Mouse (Mus musculus) bone marrow, adult 2 months (tissue): Measurements from ENCODE around the gene Sh3pxd2b. TPM values are rescaled to one million over a fixed set of nuclear protein-coding genes. Genes with fewer than 3 reads are reported as not detected.

Experiments
- H3K27ac ChIP-seq: fragments of 200-500 bp; 2 replicates; pipeline ENCODE4 v1.5.1; 2012; ENCODE audit warnings: low read depth, mild to moderate bottlenecking, control low read depth, inconsistent platforms, low read length; ENCODE audit not compliant: control insufficient read depth, poor library complexity, insufficient read depth
- H3K4me1 ChIP-seq: fragments of 200-500 bp; 2 replicates; pipeline ENCODE4 v1.6.1; 2011; ENCODE audit warnings: low read length; ENCODE audit not compliant: control insufficient read depth, insufficient read depth
- H3K4me3 ChIP-seq: fragments of 200-500 bp; replicated peaks from 2 replicates; pipeline ENCODE3; 2011; ENCODE audit warnings: mild to moderate bottlenecking, low read depth, low read length, control low read depth; ENCODE audit not compliant: control insufficient read depth
- CTCF ChIP-seq: fragments of 200-500 bp; IDR thresholded peaks from 2 replicates; pipeline ENCODE4 v1.5.1; 2011; ENCODE audit warnings: low read length, control low read depth; ENCODE audit not compliant: control insufficient read depth, insufficient read depth
- POLR2A ChIP-seq: fragments of 200-500 bp; IDR thresholded peaks from 2 replicates; pipeline ENCODE4 v1.6.1; 2011; ENCODE audit warnings: low read depth, mild to moderate bottlenecking, control low read depth, low read length, borderline replicate concordance; ENCODE audit not compliant: control insufficient read depth
- WGBS: fragments of 180-500 bp; shearing (Covaris S2); methylation state at CpG from one replicate; pipeline ENCODE4 v1.1.7; 2018; 5-methylcytosine and 5-hydroxymethylcytosine counted together
- polyA plus RNA-seq: library from polyadenylated mRNA; stranded (reverse); fragments of >200 nt; gene quantifications from 2 replicates; pipeline ENCODE4 v1.2.4, GENCODE M21; 2011; ENCODE audit warnings: low replicate concordance; ENCODE audit not compliant: missing spikeins, insufficient read depth, insufficient read length

Gene Sh3pxd2b
- polyA plus RNA-seq, 1 experiment: 1.7 TPM

DNA sequence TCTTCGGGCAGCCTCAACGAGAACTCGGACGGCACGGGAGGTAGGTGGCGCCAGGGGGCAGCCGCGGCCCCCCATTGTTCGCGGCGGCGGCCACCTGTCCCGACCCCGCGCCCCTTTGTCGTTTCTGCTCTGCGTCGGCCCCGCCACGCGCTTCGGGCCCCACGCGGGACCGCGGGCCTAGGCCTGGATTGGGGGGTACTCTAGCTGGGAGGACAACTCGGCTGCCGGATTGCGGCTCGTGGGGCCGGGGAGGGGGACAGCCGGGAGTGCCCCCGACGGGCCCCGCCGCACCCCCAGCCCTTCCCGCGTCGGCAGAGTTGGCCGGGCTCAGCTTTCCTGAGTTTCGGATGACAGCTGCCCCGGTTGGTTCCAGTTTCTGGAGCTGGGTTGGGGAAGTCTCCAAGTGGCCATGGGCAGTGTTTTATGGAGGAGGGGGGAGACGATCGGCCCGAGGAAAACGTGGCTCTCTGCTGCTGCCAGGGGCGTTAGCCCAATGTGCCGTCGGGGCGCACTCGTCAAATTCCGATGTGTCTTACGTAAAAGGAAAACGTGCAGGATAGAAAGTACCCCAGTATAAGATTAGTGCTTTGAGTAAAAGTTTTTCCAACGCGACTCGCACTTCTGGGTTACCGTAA is 108.0 kb downstream of the Sh3pxd2b start:
- no peaks in the 10 kb centered on the region; the same call in 1 of the 2 replicates for H3K4me1 ChIP-seq
- TF ChIP-seq CTCF (no peak), POLR2A (no peak)
- 1% methylated on average over 55 of the region's 58 CpGs for WGBS
- H3K27ac ChIP-seq: peak overlapping the region; percentile 67; the same call in 1 of the 2 replicates
- peak overlapping the region; percentile 65 for H3K4me3 ChIP-seq

DNA sequence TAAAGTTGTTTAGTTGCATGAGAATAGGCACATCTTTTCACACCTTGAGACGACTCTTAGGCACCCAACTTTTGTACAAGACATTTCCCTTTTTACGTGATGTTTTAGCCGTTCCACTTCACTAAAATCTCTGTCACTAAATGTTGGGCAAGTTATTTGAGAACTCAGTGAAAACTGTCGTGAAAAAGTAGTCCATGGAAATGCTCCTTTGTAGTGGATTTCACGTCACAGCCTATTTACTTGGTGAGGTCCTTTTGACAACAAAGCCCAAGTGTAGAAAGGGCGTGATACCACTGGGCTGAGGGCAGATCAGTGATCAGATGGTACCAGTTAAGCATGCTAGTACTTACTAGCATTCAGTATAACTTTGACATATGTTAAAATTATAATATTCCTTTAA is 108.7 kb downstream of the Sh3pxd2b start:
- TF ChIP-seq CTCF (no peak), POLR2A (no peak)
- WGBS: 27% methylated on average over 6 of the region's 6 CpGs
- Histone ChIP-seq H3K4me3 (no peak overlapping the region), H3K27ac (no peak overlapping the region), H3K4me1 (no peaks in the 10 kb centered on the region; the same call in 1 of the 2 replicates)

DNA sequence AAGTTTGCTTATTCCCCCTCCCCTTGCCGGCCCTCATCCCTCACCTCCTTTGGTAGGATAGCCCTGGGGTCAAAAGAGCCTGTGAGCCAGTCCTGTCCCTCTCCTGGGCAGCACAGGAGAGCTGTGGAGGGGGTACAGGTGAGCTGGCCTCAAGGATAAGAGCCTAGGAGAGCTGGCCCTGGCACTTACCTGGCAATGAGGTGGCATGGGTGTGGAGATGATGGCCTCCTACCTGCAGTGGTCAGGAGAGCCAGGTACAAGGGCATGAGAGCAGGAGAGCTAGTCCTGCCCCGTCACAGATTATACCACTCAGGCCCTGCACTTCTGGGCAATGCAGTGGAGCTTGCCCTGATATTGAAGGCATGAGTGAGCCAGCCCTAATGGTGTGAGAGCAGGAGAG is 116.7 kb downstream of the Sh3pxd2b start:
- TF ChIP-seq CTCF (no peak), POLR2A (no peak)
- no peaks in the 10 kb centered on the region for H3K4me1 ChIP-seq
- H3K27ac ChIP-seq: no peak overlapping the region
- no peak overlapping the region for H3K4me3 ChIP-seq
- 70% methylated on average over 2 of the region's 2 CpGs for WGBS

DNA sequence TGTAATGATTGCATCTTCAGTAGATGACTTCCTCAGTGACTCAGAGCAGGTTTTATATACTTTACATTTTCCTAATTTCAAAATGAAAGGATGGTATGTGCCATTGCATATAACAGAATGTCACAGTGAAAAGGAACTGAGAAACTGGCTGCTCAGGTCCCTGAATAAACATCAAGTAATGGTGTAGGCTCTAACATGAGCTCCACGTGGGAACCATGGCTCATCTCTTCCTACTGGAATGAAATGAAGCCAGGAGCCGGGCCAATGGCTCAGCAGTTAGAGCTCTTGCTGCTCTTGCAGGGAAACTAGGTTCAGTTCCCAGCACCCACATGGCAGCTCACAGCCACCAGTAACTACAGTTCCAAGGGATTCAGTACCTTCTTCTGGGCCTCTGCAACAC is 124.3 kb downstream of the Sh3pxd2b start:
- H3K4me1 ChIP-seq: no peaks in the 10 kb centered on the region
- no peak overlapping the region for H3K4me3 ChIP-seq
- no peak for TF ChIP-seq CTCF
- no peak for TF ChIP-seq POLR2A
- 79% methylated on average over 2 of the region's 2 CpGs for WGBS
- H3K27ac ChIP-seq: no peak overlapping the region

DNA sequence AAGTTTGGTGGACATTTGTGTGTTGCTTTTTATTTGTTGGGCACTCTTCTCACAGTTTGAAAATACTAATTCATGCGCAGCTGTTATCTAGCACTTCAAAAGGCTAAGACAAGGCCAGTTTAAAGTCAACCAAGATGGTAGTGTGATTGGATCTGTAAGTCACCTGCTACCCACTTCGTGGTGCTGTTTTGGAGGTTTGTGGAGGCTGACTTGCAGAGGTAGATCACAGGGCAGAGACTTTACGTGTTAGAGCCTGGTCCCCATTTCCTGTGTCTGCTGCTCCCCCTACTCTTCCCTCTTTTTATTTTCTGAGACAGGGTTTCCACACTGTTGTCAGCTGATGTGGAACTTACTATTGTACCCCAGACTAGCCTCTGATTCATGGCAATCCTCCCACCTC is 127.1 kb downstream of the Sh3pxd2b start:
- Histone ChIP-seq H3K4me1 (no peaks in the 10 kb centered on the region), H3K4me3 (no peak overlapping the region), H3K27ac (no peak overlapping the region)
- TF ChIP-seq POLR2A (no peak), CTCF (no peak)
- WGBS: 62% methylated on average over 3 of the region's 3 CpGs

DNA sequence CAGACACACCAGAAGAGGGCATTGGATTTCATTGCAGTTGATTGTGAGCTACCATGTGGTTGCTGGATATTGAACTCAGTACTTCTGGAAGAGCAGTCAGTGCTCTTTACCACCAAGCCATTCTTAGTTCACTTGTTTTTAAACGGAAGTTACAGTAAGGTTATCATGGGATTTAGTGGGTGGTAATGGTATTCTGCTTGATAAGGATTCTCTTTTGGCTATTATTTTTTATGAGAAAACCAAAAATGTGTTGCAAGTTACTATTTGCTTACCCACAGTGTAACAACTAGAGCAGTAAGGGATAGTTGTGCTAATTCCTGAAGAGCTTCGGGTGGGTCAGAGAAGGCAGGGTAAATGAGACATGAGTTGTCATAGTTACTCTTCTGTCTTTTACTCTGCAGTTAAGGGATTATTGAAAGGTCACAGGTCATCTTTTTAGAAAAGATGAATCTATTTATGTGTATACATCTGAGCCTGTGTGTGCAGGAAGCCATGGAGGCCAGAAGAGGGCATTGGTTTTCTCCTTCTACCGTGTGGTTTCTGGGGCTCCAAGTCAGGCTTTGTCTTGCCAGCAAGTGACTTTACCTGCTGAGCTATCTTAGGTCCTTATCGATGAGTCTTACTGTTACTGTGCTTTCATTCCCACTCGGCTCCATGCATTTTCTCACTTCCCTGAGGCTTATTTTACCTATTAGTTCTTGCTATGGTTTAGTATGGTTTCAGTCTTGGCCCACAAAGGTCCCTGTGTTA is 128.0 kb downstream of the Sh3pxd2b start:
- H3K27ac ChIP-seq: no peak overlapping the region
- WGBS: 75% methylated on average over 5 of the region's 5 CpGs

More for the DNA sequence above, 128.0 kb downstream of the Sh3pxd2b start:
- TF ChIP-seq CTCF (no peak), POLR2A (no peak)
- Histone ChIP-seq H3K4me3 (no peak overlapping the region), H3K4me1 (no peaks in the 10 kb centered on the region)

Other genes starting within 250 kb of the Sh3pxd2b start
- 0.55 and 0.79 TPM in 2 replicates for gene Il9r, start 147.5 kb upstream of the Sh3pxd2b start, polyA plus RNA-seq
- 61.6 and 71.3 TPM in 2 replicates for gene Snrnp25, start 142.4 kb upstream of the Sh3pxd2b start, polyA plus RNA-seq
- gene Rhbdf1, start 125.5 kb upstream of the Sh3pxd2b start, polyA plus RNA-seq: 2.4 and 4.2 TPM in 2 replicates
- 10.9 and 20.1 TPM in 2 replicates for gene Mpg, start 121.3 kb upstream of the Sh3pxd2b start, polyA plus RNA-seq
- gene Nprl3, start 80.1 kb upstream of the Sh3pxd2b start, polyA plus RNA-seq: 69.5 and 75.3 TPM in 2 replicates
- 2.6 and 3.5 TPM in 2 replicates for gene Hba-x, start 71.4 kb upstream of the Sh3pxd2b start, polyA plus RNA-seq
- 17,767 and 55,751 TPM in 2 replicates for gene Hba-a1, start 64.3 kb upstream of the Sh3pxd2b start, polyA plus RNA-seq
- gene Hbq1b, start 60.9 kb upstream of the Sh3pxd2b start, polyA plus RNA-seq: 44.2 and 73.9 TPM in 2 replicates
- gene Hba-a2, start 51.3 kb upstream of the Sh3pxd2b start, polyA plus RNA-seq: 164,365 and 299,309 TPM in 2 replicates
- 9.2 and 12.0 TPM in 2 replicates for gene Hbq1a, start 47.8 kb upstream of the Sh3pxd2b start, polyA plus RNA-seq
- gene Ubtd2, start 107.5 kb downstream of the Sh3pxd2b start, polyA plus RNA-seq: 1.5 and 1.6 TPM in 2 replicates
- not detected in 2 replicates for gene Efcab9, start 184.3 kb downstream of the Sh3pxd2b start, polyA plus RNA-seq
- 17.6 and 23.9 TPM in 2 replicates for gene Stk10, start 185.5 kb downstream of the Sh3pxd2b start, polyA plus RNA-seq